Mouse (Mus musculus) embryonic facial prominence, embryonic 15.5 days (tissue): ENCODE data around the gene Pde4b. TPM values are rescaled to one million over a fixed set of nuclear protein-coding genes. Genes with fewer than 3 reads are reported as not detected.
A peak's percentile ranks its signal among the peaks of the same experiment; 100 is the strongest.

ENCODE experiments used
- ATAC-seq: fragments of 200-750 bp; cut with Nextera tagmentation; 2 replicates; pipeline ENCODE4 v1.8.0; 2017; ENCODE audit warnings: low read depth, moderate TSS enrichment; ENCODE audit not compliant: insufficient number of reproducible peaks, low FRiP score, low TSS enrichment
- H3K27ac ChIP-seq: fragments of 300-500 bp; sonication (generic); replicated peaks from 2 replicates; pipeline ENCODE4 v1.5.1; 2015; ENCODE audit warnings: mild to moderate bottlenecking, inconsistent platforms
- H3K27me3 ChIP-seq: fragments of 300-500 bp; sonication (generic); 2 replicates; pipeline ENCODE4 v1.6.1; 2015; ENCODE audit warnings: inconsistent platforms
- H3K36me3 ChIP-seq: fragments of 300-500 bp; sonication (generic); 2 replicates; pipeline ENCODE4 v1.6.1; 2015; ENCODE audit warnings: mild to moderate bottlenecking, inconsistent platforms
- H3K4me1 ChIP-seq: fragments of 300-500 bp; sonication (generic); 2 replicates; pipeline ENCODE4 v1.6.1; 2015; ENCODE audit warnings: inconsistent platforms
- H3K4me2 ChIP-seq: fragments of 300-500 bp; sonication (generic); replicated peaks from 2 replicates; pipeline ENCODE4 v1.6.1; 2015; ENCODE audit warnings: mild to moderate bottlenecking, inconsistent platforms
- H3K4me3 ChIP-seq: fragments of 300-500 bp; sonication (generic); replicated peaks from 2 replicates; pipeline ENCODE4 v1.5.1; 2015; ENCODE audit warnings: mild to moderate bottlenecking, inconsistent platforms
- H3K9ac ChIP-seq: fragments of 300-500 bp; sonication (generic); 2 replicates; pipeline ENCODE4 v1.6.1; 2015; ENCODE audit warnings: inconsistent platforms
- H3K9me3 ChIP-seq: fragments of 300-500 bp; sonication (generic); replicated peaks from 2 replicates; pipeline ENCODE4 v1.6.1; 2016; ENCODE audit warnings: inconsistent platforms
- WGBS: fragments of 180-500 bp; shearing (Covaris S2); methylation state at CpG from one replicate; pipeline ENCODE4 v1.1.7; 2015; 5-methylcytosine and 5-hydroxymethylcytosine counted together
- polyA plus RNA-seq: library from polyadenylated mRNA; unstranded; fragments of >200 nt; fragmentation: Nextera tagmentation; extraction: Ambion mirVana; gene quantifications from 2 replicates; pipeline ENCODE4 v1.2.1, GENCODE M21; 2015

Gene Pde4b
- polyA plus RNA-seq, 1 experiment from 2014 or later = 17.1 TPM

DNA sequence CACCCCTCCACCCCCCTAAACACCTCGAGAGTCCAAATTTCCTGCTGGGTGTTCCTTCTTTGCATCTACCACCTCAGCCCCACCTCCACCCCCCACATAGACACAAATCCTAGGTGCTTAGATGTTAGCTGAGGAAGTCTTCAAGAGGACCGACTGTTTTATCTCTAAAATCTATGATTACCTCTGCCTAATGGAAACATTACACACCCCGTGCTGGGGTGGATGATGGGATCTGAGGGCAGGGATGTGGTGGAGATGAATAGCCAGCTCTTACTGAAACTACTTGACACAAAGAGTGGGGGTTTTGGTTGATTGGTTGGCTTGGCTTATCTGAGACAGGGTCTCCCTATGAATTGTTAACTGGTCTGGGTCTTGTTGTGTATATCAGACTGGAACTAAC lies 471.0 kb downstream of the Pde4b start:
- Histone ChIP-seq H3K4me2 (no peak overlapping the region), H3K27ac (no peak overlapping the region), H3K9me3 (no peaks in the 10 kb centered on the region), H3K36me3 (no peaks in the 10 kb centered on the region), H3K4me3 (no peak overlapping the region), H3K9ac (no peak overlapping the region), H3K27me3 (no peaks in the 10 kb centered on the region), H3K4me1 (no peaks in the 10 kb centered on the region)
- WGBS = 38% methylated on average over 3 of the region's 3 CpGs
- no peak for ATAC-seq

GRCm38 (mm10) chr4:102560676-102561280 lies 473.4 kb downstream of the Pde4b start:
- no peak overlapping the region for H3K27ac ChIP-seq
- H3K27me3 ChIP-seq = no peaks in the 10 kb centered on the region
- no peaks in the 10 kb centered on the region for H3K4me1 ChIP-seq
- no peak for ATAC-seq
- 79% methylated on average over 12 of the region's 12 CpGs for WGBS
- H3K9me3 ChIP-seq = no peaks in the 10 kb centered on the region
- H3K4me2 ChIP-seq = no peak overlapping the region
- no peak overlapping the region for H3K4me3 ChIP-seq
- H3K9ac ChIP-seq = no peak overlapping the region
- no peaks in the 10 kb centered on the region for H3K36me3 ChIP-seq

DNA sequence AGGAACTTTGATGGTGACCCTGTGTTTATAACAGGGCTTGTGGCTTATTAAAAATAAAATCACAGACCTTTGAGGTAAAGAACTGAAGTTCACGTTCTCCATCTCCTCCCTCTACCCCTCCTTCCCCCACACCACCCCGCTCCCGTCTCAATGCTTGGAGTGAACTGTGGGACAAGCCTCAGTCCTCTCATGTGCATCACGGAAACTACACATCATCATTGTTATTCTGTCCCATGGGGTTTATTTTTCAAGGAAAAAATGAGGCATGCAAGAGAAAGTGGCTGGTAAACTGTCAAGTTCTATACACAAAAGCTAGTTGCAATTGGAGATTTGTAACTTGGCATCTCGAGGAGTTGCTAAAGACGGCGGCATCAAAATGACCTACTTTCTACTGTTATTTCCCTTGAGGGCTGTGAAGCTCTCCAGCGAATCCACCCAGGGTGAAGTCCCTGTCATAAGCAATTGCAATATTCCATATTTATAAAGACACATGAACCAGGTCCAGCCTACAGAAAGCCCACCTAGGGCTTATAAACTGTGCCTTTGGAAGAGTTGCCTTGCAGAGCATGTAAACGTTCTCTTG lies 476.0 kb downstream of the Pde4b start:
- no peaks in the 10 kb centered on the region for H3K9me3 ChIP-seq
- H3K36me3 ChIP-seq = no peaks in the 10 kb centered on the region
- H3K27ac ChIP-seq = no peak overlapping the region
- no peak overlapping the region for H3K4me2 ChIP-seq
- ATAC-seq = no peak
- WGBS = 64% methylated on average over 9 of the region's 9 CpGs
- no peaks in the 10 kb centered on the region for H3K27me3 ChIP-seq
- no peak overlapping the region for H3K4me3 ChIP-seq
- H3K9ac ChIP-seq = no peak overlapping the region
- H3K4me1 ChIP-seq = peaks cover 17% of the 10 kb centered on the region

DNA sequence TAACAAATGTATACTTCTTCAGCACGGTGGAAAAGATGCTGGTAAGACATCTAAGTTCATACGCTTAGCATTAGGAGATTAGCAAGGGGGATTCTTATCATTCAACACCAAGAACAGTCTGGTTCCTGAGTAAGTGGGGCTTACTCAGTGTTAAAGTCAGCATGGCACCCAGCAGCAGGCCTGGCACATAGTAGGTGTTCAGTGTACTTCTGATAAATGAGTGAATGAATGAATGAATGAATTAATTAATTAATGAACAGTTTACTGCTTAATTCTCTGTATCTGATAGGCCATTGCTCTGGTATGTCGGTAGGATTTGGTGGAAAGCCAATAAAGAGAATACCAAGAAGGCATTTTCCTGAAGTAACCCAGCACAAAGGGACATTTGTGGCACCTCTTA lies 476.9 kb downstream of the Pde4b start:
- no peaks in the 10 kb centered on the region for H3K9me3 ChIP-seq
- no peak overlapping the region for H3K4me3 ChIP-seq
- H3K27ac ChIP-seq = no peak overlapping the region
- H3K36me3 ChIP-seq = no peaks in the 10 kb centered on the region
- peaks cover 26% of the 10 kb centered on the region for H3K4me1 ChIP-seq
- H3K27me3 ChIP-seq = no peaks in the 10 kb centered on the region
- no peak for ATAC-seq
- WGBS = 85% methylated on average over 3 of the region's 3 CpGs
- no peak overlapping the region for H3K9ac ChIP-seq
- H3K4me2 ChIP-seq = no peak overlapping the region

- no peaks in the 10 kb centered on the region for H3K27me3 ChIP-seq
- H3K9ac ChIP-seq = no peak overlapping the region
- no peak overlapping the region for H3K4me3 ChIP-seq
- no peak overlapping the region for H3K27ac ChIP-seq
- no peaks in the 10 kb centered on the region for H3K36me3 ChIP-seq
- no peaks in the 10 kb centered on the region for H3K9me3 ChIP-seq
- H3K4me2 ChIP-seq = no peak overlapping the region
- peaks cover 38% of the 10 kb centered on the region for H3K4me1 ChIP-seq
- ATAC-seq = no peak
- 45% methylated on average over 1 of the region's 1 CpGs for WGBS
These were observed 479.1 kb downstream of the Pde4b start for GRCm38 (mm10) chr4:102566421-102566820.

DNA sequence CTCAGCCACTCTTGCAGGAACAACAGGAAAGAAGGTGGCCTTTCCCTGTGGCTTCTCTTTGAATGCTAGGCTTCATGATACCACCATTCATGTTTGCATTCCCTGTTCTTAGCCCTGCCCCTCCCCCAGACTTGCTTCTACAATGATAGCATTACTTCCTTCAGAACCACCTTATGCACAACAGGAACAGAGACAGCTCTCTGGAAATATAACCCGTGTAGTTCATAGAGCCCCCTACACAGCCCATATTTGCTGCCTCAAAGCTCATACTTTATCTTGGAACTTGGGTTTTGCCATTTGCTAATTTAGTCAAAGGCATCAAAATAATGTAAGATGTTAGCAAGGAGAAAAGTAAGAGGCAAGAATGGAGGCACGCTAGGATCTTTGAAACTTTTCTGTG lies 479.8 kb downstream of the Pde4b start:
- H3K4me2 ChIP-seq = no peak overlapping the region
- no peaks in the 10 kb centered on the region for H3K36me3 ChIP-seq
- no peak overlapping the region for H3K4me3 ChIP-seq
- 38% methylated on average over 2 of the region's 2 CpGs for WGBS
- H3K27me3 ChIP-seq = no peaks in the 10 kb centered on the region
- ATAC-seq = no peak
- H3K4me1 ChIP-seq = peaks cover 38% of the 10 kb centered on the region
- no peak overlapping the region for H3K27ac ChIP-seq
- H3K9ac ChIP-seq = no peak overlapping the region
- no peaks in the 10 kb centered on the region for H3K9me3 ChIP-seq

- Histone ChIP-seq H3K36me3 (no peaks in the 10 kb centered on the region), H3K9me3 (no peaks in the 10 kb centered on the region), H3K9ac (no peak overlapping the region), H3K27ac (0 out of 2 replicates have a peak overlapping the region, but pooled peaks have one; percentile 22), H3K4me3 (no peak overlapping the region), H3K4me2 (no peak overlapping the region), H3K27me3 (no peaks in the 10 kb centered on the region), H3K4me1 (peaks cover 40% of the 10 kb centered on the region)
- ATAC-seq = no peak
- WGBS = 23% methylated on average over 4 of the region's 4 CpGs
These were observed 480.4 kb downstream of the Pde4b start for GRCm38 (mm10) chr4:102567676-102568254.

- Histone ChIP-seq H3K9me3 (no peaks in the 10 kb centered on the region), H3K4me2 (peak overlapping the region; percentile 18; the same call in 1 of the 2 replicates), H3K4me1 (peaks cover 40% of the 10 kb centered on the region), H3K9ac (no peak overlapping the region), H3K27me3 (no peaks in the 10 kb centered on the region), H3K36me3 (no peaks in the 10 kb centered on the region), H3K4me3 (no peak overlapping the region), H3K27ac (peak overlapping the region; percentile 88)
- WGBS = under 1% methylated on average over 4 of the region's 4 CpGs
- peak; percentile 55; the same call in 1 of the 2 replicates for ATAC-seq
These were observed 481.2 kb downstream of the Pde4b start for GRCm38 (mm10) chr4:102568591-102568990.

DNA sequence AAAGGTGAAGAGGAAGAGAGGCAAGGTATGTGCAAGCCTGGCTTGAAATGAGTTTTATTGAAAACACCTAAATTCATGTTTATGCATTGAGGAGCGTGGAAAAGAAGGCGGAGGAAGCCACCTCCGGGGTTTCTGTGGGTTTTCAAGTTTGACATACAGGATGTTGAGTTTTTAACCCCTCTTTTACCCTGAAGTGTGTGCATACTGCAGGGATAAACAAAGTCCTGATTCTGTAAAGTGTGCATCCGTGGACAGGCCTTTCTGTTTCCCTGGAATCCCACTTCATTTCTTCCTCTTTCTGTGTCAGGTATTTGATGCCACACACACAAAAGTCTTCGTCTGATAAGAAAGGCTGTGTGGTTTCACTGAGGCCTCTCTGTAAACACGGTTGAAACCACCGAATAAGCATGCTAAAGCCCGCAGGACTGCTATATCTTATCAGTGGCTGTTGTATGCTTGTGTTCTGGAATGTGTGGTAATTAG lies 481.8 kb downstream of the Pde4b start:
- 13% methylated on average over 8 of the region's 8 CpGs for WGBS

GRCm38 (mm10) chr4:102569950-102570765 lies 482.8 kb downstream of the Pde4b start:
- Histone ChIP-seq H3K27me3 (no peaks in the 10 kb centered on the region), H3K27ac (peak overlapping the region; percentile 88), H3K9me3 (no peaks in the 10 kb centered on the region), H3K4me1 (peaks cover 40% of the 10 kb centered on the region), H3K9ac (peak overlapping the region; percentile 42), H3K4me2 (peak overlapping the region; percentile 87), H3K36me3 (no peaks in the 10 kb centered on the region), H3K4me3 (peak overlapping the region; percentile 50)
- ATAC-seq = peak; percentile 78
- under 1% methylated on average over 20 of the region's 20 CpGs for WGBS

More for the DNA sequence above, 481.8 kb downstream of the Pde4b start:
- no peaks in the 10 kb centered on the region for H3K36me3 ChIP-seq
- peak overlapping the region; percentile 18 for H3K4me2 ChIP-seq
- H3K4me3 ChIP-seq = no peak overlapping the region
- no peak for ATAC-seq
- H3K27me3 ChIP-seq = no peaks in the 10 kb centered on the region
- H3K4me1 ChIP-seq = peaks cover 40% of the 10 kb centered on the region
- H3K9me3 ChIP-seq = no peaks in the 10 kb centered on the region
- peak overlapping the region; percentile 88 for H3K27ac ChIP-seq
- no peak overlapping the region for H3K9ac ChIP-seq

GRCm38 (mm10) chr4:102570766-102571411 lies 483.5 kb downstream of the Pde4b start:
- no peaks in the 10 kb centered on the region for H3K9me3 ChIP-seq
- H3K4me3 ChIP-seq = peak overlapping the region; percentile 50
- peaks cover 40% of the 10 kb centered on the region for H3K4me1 ChIP-seq
- no peak for ATAC-seq
- peak overlapping the region; percentile 42 for H3K9ac ChIP-seq
- H3K27ac ChIP-seq = peak overlapping the region; percentile 88
- peak overlapping the region; percentile 87 for H3K4me2 ChIP-seq
- no peaks in the 10 kb centered on the region for H3K36me3 ChIP-seq
- WGBS = 3% methylated on average over 20 of the region's 20 CpGs
- no peaks in the 10 kb centered on the region for H3K27me3 ChIP-seq
